Mouse (Mus musculus) T-helper 2 cell (primary cell): ENCODE measurements around the gene Ace2.

Source experiments
- in situ Hi-C: fragments of 300-600 bp; cut with MboI, MseI; formaldehyde crosslinking; loops from one replicate; pipeline ENCODE4 v1.15.1; 2025; ENCODE audit warnings: high pct_unique_total_duplicates

Gene Ace2

GRCm38 (mm10) chrX:164139032-164139431 is at the start of gene Ace2:
TSS of gene Ace2 (plus strand) at chrX:164139332.
- in situ Hi-C loops = no loop called here

DNA sequence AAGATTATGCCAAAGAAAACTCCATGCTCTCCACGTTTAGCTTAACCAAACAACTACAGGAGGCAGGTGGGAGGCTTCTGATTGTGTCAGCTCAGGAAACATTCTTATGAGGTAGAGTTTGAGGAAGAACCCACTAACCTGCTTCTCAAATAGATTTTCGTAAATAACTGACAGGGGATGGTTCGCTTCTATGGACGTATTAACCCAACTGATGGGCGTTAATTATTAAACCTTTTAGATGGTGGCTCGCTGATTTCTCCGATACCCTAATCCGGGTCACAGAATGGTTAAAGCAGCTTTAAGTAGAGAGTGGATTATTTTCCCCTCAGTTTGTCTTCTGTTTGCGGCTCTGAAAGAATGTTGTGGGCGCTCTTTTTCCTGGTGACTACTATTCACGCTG is 49.2 kb upstream of the Ace2 start:
- in situ Hi-C loops = no loop called here

- in situ Hi-C loops = no loop called here
These were observed 46.6 kb upstream of the Ace2 start for GRCm38 (mm10) chrX:164092300-164093169.

GRCm38 (mm10) chrX:164093435-164093834 is 45.7 kb upstream of the Ace2 start:
- in situ Hi-C loops = no loop called here

DNA sequence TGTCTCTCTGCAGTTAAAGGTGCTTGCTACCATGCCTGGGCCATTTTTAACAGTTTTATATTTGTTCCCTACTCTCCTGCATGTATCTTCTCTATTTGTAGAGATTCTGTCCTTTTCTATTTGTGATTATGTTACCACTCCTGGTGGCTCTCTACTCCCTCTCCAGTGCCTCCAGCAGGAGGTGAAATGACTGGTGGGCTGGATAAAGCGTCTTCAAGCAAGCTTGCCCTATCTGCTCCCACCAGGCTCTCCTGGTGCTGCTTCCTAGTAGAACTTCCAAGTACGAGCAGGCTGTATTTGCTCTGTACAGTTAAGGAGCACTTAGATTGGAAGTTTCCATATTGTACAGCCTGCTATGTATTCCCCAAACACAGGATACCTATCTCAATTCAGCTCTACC is 43.3 kb upstream of the Ace2 start:
- in situ Hi-C loops = no loop called here

DNA sequence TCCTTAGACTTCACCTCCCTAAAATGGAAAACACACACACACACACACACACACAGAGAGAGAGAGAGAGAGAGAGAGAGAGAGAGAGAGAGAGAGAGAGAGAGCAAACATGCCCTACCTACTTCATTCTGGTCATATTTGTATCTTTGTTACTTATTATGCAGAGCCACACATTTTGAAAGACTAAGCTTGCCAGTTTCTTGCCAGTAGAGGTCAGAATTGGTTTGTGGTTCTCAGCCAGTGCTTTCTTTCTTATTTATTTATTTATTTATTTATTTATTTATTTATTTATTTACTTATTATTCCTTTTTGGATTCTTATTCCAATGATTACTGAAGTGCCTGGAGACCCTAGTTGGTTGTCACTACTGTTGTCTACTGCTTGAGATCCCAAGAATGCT is 37.6 kb upstream of the Ace2 start:
- in situ Hi-C loops = no loop called here

- in situ Hi-C loops = no loop called here
These were observed 36.9 kb upstream of the Ace2 start for GRCm38 (mm10) chrX:164102198-164102597.

DNA sequence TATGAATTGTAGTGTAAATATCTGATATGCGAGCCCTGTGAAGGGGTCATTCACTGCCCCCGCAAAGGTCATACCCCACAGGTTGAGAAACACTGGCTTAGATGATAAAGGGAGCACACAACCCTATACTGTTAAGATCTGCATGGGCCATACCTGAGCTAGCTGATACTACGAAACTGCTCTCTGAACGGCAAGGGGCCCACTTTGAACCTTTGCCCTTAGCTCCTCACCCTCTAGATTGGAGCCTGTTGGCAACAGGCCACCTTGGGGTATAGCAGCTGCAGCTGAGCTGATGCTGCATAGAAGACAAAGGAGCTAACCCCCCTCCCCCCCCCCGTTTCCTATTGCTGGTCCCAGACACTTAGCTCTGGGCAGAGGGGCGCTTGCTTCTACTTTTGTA is 36.5 kb upstream of the Ace2 start:
- in situ Hi-C loops = no loop called here

- in situ Hi-C loops = no loop called here
These were observed 28.0 kb upstream of the Ace2 start for GRCm38 (mm10) chrX:164111146-164111545.

DNA sequence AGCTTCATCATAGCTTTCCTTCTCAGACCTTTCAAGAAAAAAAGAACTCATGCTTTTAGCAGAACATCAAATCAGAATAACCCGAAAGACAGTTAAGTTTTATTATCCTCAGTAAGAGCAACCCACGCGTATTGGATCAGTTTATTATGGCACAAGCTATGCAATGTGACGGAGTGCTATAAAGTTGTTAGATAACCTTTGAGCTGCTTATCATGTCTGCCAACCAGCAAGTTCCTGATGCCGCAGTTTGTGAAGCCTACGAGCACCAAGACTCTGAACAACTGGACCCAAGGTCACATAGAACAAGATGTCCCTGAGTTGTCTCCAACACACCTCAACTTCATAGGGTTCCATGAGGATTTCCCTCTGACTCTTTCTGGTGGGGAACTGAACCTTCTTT is 25.4 kb upstream of the Ace2 start:
- in situ Hi-C loops = no loop called here

DNA sequence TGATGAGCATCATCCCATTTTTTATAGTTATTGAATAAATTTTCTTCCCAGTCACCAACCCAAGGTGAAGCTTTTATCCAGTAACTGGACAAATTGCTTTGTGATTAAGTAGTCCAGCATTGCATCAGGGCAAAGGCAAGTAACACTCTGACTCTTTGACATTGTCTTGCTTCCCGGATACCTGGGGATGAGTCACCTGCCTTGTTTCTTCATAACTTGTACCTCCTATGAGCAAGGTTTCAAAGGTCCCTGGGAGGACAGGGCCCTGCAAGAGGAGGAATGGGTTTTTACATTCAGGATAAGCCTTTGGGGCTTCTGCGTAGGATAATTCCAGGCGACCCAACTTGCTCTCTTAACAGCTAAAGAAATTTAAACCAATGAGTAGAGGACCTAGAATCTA is 15.2 kb upstream of the Ace2 start:
- in situ Hi-C loops = no loop called here

GRCm38 (mm10) chrX:164133531-164133930 is 5.6 kb upstream of the Ace2 start:
- in situ Hi-C loops = no loop called here

DNA sequence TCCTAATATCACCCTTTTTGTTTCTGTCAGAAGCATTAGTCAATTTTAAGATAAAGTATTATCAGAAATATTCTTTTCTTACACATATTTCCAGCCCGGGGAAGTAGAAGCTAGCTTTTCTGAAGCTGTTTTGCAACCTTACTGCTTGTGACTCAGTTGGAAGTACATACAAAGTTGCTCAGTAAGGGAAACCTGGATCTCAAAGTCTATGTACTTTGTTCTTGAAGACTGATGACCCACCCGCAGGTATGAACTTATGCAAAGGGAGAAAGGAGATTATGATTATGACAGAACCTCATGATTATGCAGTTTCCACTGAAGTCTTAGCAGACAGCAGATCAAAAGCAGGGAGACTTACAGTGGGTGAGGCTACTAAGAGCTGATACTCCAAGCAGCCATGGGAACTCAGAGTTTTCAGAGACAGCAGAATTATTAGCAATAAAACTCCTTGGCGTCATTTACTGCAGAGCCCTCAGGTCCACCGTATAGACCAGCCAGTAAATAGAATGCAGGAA is 3.8 kb upstream of the Ace2 start:
- in situ Hi-C loops = no loop called here

DNA sequence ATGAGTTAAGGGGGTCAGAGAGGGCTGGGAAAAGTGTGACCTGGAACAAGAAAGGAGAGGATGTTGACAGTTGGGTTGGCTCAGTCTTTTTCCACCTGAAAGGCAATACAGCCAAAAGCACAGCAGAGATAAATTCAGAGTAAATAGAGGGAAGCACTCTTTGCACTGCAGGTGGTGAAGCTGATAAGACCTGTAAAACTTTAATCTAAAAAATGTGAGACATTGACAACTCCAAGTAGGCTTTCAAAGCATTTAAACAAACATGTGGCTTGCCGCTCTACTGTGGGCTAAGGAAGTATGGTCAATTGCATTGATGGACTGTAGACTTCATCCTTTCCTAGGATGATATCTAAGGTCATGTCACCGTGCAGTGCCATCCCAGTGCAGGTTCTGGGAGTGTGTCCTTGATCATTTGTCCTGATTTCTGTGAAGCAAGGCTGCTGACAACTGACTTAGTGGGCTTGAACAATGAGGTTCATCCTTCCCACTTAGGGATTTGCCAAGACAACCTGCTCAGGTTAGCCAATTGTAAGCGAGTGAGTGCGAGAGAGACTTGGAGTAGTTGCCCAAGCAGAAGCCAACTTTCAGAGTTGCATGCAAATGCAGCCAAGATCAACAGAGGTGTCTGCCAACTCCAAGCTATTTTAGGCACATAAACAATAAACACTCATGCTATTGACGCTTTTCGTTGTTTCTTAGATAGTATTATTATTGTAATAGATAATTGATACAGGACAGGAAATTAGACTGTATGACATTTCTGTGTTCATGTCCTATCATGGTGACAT is 6.5 kb downstream of the Ace2 start:
- in situ Hi-C loops = no loop called here

- in situ Hi-C loops = loop anchor here (10.0 kb wide), 1 partner anchor 1088 kb away; no protein-coding TSS in a partner anchor
These were observed 13.6 kb downstream of the Ace2 start for GRCm38 (mm10) chrX:164152703-164153102.

DNA sequence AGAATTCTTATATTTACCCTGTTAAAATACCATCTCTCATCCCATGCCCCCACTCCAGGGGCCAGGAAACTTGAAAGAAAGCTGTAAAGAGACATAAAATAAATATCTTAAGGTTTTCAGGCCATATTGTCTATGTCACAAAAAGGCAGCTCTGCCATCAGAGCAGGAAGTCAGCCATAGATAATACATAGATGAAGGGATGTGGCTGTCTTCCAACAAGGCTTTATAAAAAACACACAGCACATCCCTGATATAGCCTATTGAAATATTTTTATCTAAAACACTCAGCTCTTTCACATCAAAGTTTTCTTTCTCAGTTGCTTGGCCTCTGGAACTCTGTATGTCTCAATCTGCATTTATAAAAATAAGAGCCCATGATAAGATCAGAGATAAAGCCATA is 14.5 kb downstream of the Ace2 start:
- in situ Hi-C loops = loop anchor here (10.0 kb wide), 1 partner anchor 1089 kb away; no protein-coding TSS in a partner anchor

GRCm38 (mm10) chrX:164154594-164154993 is 15.5 kb downstream of the Ace2 start:
- in situ Hi-C loops = loop anchor here (10.0 kb wide), 1 partner anchor 1090 kb away; no protein-coding TSS in a partner anchor

- in situ Hi-C loops = no loop called here
These were observed 25.5 kb downstream of the Ace2 start for GRCm38 (mm10) chrX:164164681-164165080.

GRCm38 (mm10) chrX:164171034-164171433 is 31.9 kb downstream of the Ace2 start:
- in situ Hi-C loops = no loop called here

DNA sequence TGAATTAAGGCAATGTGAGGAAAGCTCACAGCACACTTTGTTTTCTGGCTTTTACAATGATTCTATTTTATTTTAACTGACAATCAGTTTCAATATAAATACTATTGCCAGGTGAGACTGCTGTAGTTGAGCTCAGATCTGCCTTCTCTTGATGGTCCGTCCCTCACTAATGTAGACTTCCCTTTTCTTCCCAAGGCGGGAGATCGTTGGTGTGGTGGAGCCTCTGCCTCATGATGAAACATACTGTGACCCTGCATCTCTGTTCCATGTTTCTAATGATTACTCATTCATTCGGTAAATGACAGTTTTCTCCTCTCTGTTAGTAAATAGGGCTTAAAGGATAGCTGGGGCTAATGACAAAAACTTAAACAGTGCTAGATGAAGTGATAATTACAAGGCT is 34.7 kb downstream of the Ace2 start:
- in situ Hi-C loops = no loop called here

DNA sequence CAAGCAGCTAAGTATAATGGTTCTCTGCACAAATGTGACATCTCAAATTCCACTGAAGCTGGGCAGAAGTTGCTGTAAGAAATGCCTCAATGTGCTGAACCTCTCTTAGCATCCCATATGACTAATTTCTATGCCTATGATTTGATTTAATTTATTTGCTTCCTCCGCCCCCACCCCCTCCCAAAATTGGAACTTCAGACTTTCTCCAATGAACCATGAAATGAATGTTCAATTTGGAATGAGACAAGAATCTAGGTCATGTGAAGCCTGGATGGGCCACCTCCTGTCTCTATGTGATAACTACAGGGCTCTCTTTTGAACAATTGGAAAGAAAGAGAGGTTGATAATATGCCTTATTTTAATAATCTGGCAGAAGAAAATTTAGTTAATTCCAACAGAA is 36.2 kb downstream of the Ace2 start:
- in situ Hi-C loops = no loop called here

GRCm38 (mm10) chrX:164175780-164176179 is 36.6 kb downstream of the Ace2 start:
- in situ Hi-C loops = no loop called here
